ENCODE assay signal across 10 mouse cellular contexts in genomic region chr11:95853684-95854083, GRCm38 (mm10). TPM values are rescaled to one million over a fixed set of nuclear protein-coding genes. Genes with fewer than 3 reads are reported as not detected.
A peak's percentile ranks its signal among the peaks of the same experiment; 100 is the strongest.
DNase-seq lines count a peak whose midpoint lies in the region; ATAC-seq and TF ChIP-seq lines count a peak whose summit lies in the region.
"Had no signal": no experiment of that assay in that cellular context is flagged by ENCODE, and none has a peak within 500 bp of the region (broad histone marks: within the 10 kb centered on the region; RNA-seq: fewer than 3 reads in every experiment).

No protein-coding gene starts in this region.

- DNase-seq in left cerebral cortex, adult 2 months (ENCODE audit: extremely low spot score in 1 of 2, low spot score in 2 of 2): no peak
- no peak for DNase-seq in left cerebral cortex, adult 8-10 months (ENCODE audit: low spot score in 2 of 2)
- DNase-seq in G1E (ENCODE audit: low spot score): no peak
- DNase-seq in lung, postnatal 25 days (ENCODE audit: low spot score): peak; percentile 84
- DNase-seq in thymus, postnatal 36 days: peak; percentile 74 to 77

- H3K4me3 ChIP-seq in left cerebral cortex, adult 2 months: no peak overlapping the region
- H3K4me3 ChIP-seq in G1E (ENCODE audit: low read depth, low read length): no peak overlapping the region
- H3K4me3 ChIP-seq in bone marrow macrophage, adult 2 months (ENCODE audit: insufficient read depth, low read length): no peak overlapping the region
- H3K4me3 ChIP-seq: embryonic facial prominence, embryonic 15.5 days; limb, embryonic 12.5 days had no signal

- H3K27me3 ChIP-seq in G1E (ENCODE audit: insufficient read depth, low read length): no peaks in the 10 kb centered on the region
- H3K27me3 ChIP-seq: limb, embryonic 12.5 days had no signal

- H3K36me3 ChIP-seq in G1E (replicated peaks): peaks cover 2% of the 10 kb centered on the region
- H3K36me3 ChIP-seq: embryonic facial prominence, embryonic 15.5 days; limb, embryonic 12.5 days had no signal

- H3K9me3 ChIP-seq in G1E (replicated peaks): peaks cover 4% of the 10 kb centered on the region
- H3K9me3 ChIP-seq: embryonic facial prominence, embryonic 15.5 days; limb, embryonic 12.5 days had no signal

- intact Hi-C loops in left cerebral cortex, adult 2 months (cut with DNase I): loop anchor here (2.0 kb wide), 1 partner anchor 25 kb away; no protein-coding TSS in a partner anchor

- peaks cover 37% of the 10 kb centered on the region for H3K4me1 ChIP-seq in G1E (ENCODE audit: insufficient read depth, low read depth, low read length)
- peaks cover 39% of the 10 kb centered on the region for H3K4me1 ChIP-seq in bone marrow macrophage, adult 2 months (ENCODE audit: control insufficient read depth, insufficient read depth, low read length)
- H3K4me1 ChIP-seq: embryonic facial prominence, embryonic 15.5 days had no signal

- ATAC-seq in G1E (ENCODE audit: extremely low read depth, insufficient number of reproducible peaks, low FRiP score, poor library complexity, severe bottlenecking): no peak
- 0 out of 2 replicates have a peak, but pooled peaks have one; percentile 23 for ATAC-seq in granulocyte monocyte progenitor cell, adult 5-6 weeks (replicated peaks; ENCODE audit: poor library complexity, severe bottlenecking)
- no peak for ATAC-seq in monocyte, adult 5-6 weeks (replicated peaks; ENCODE audit: insufficient number of reproducible peaks, low FRiP score, low TSS enrichment, poor library complexity, severe bottlenecking)

- TF ChIP-seq POLR2A in bone marrow macrophage, adult 2 months (IDR thresholded peaks at IDR 0.05; ENCODE audit: borderline replicate concordance, low read depth, low read length): no peak

- no peak overlapping the region for H3K27ac ChIP-seq in left cerebral cortex, adult 2 months
- H3K27ac ChIP-seq in bone marrow macrophage, adult 2 months (ENCODE audit: insufficient read depth, low read depth, low read length): no peak overlapping the region
- H3K27ac ChIP-seq: embryonic facial prominence, embryonic 15.5 days; limb, embryonic 12.5 days had no signal

- peak; percentile 72 for TF ChIP-seq CTCF in left cerebral cortex, adult 2 months (IDR thresholded peaks at IDR 0.05)
- TF ChIP-seq CTCF in G1E (IDR thresholded peaks at IDR 0.05; ENCODE audit: low read depth, low read length): peak; percentile 81
- TF ChIP-seq CTCF in bone marrow macrophage, adult 2 months (IDR thresholded peaks at IDR 0.05; ENCODE audit: low read depth, low read length): peak; percentile 84

RNA-seq across cellular contexts. Expression of gene Abi3, which starts 11.4 kb away (rescaled TPM):
- total RNA-seq in left cerebral cortex, adult 2 months (2021): 1 to 10 TPM; 7.6 to 9.4 TPM
- 10 to 100 TPM in 2 of 4 experiments, 1 to 10 TPM in 2; 5.9 to 21.5 (median 10.1) TPM for total RNA-seq in left cerebral cortex, adult 8-10 months (2022)
- 22.7 and 29.2 TPM in 2 replicates for total RNA-seq in G1E (2014; fragmentation: Nextera tagmentation)
- total RNA-seq in G1E (2017): 12.7 and 14.1 TPM in 2 replicates
- polyA plus RNA-seq in G1E (2012): 56.9 and 79.3 TPM in 2 replicates
- polyA plus RNA-seq in bone marrow macrophage, adult 2 months (2012; ENCODE audit: insufficient read depth, insufficient read length, missing spikeins): 51.7 and 60.6 TPM in 2 replicates
- total RNA-seq in granulocyte monocyte progenitor cell, adult 5-6 weeks (2014; fragmentation: Nextera tagmentation): 5.1 and 7.0 TPM in 2 replicates
- 1.9 and 2.4 TPM in 2 replicates for total RNA-seq in granulocyte monocyte progenitor cell, adult 5-6 weeks (2017)
- total RNA-seq in monocyte, adult 5-6 weeks (2017): 160 to 201 TPM (median 188 TPM) in 3 replicates

RNA-seq across cellular contexts. Expression of gene Gngt2, which starts 16.7 kb away (rescaled TPM):
- total RNA-seq in left cerebral cortex, adult 2 months (2021): 1 to 10 TPM; 2.3 to 3.3 TPM
- 10 to 100 TPM in 1 of 4 experiments, 1 to 10 TPM in 3; 2.3 to 14.5 (median 5.2) TPM for total RNA-seq in left cerebral cortex, adult 8-10 months (2022)
- total RNA-seq in G1E (2014; fragmentation: Nextera tagmentation) (40.9 and 50.3 TPM in 2 replicates), G1E (2017) (31.0 and 33.6 TPM in 2 replicates)
- 11.8 and 15.0 TPM in 2 replicates for polyA plus RNA-seq in G1E (2012)
- polyA plus RNA-seq in bone marrow macrophage, adult 2 months (2012; ENCODE audit: insufficient read depth, insufficient read length, missing spikeins): 167 and 176 TPM in 2 replicates
- total RNA-seq in granulocyte monocyte progenitor cell, adult 5-6 weeks (2014; fragmentation: Nextera tagmentation): 2.7 and 24.3 TPM in 2 replicates
- total RNA-seq in granulocyte monocyte progenitor cell, adult 5-6 weeks (2017): 7.7 and 13.4 TPM in 2 replicates
- total RNA-seq in monocyte, adult 5-6 weeks (2017): 863 to 2,060 TPM (median 1,763 TPM) in 3 replicates

RNA-seq across cellular contexts. Expression of gene Phospho1, which starts 29.4 kb away (rescaled TPM):
- total RNA-seq in left cerebral cortex, adult 2 months (2021): 10 to 100 TPM; 75.1 to 80.4 TPM
- 10 to 100 TPM; 60.8 to 75.0 (median 67.2) TPM for total RNA-seq in left cerebral cortex, adult 8-10 months (2022)
- total RNA-seq in G1E (2014; fragmentation: Nextera tagmentation): 34.5 and 43.0 TPM in 2 replicates
- 7.0 and 7.4 TPM in 2 replicates for total RNA-seq in G1E (2017)
- 236 and 275 TPM in 2 replicates for polyA plus RNA-seq in G1E (2012)
- polyA plus RNA-seq in bone marrow macrophage, adult 2 months (2012; ENCODE audit: insufficient read depth, insufficient read length, missing spikeins): 7.4 and 9.4 TPM in 2 replicates
- 1.5 TPM in 1 of 2 replicates, not detected in the other for total RNA-seq in granulocyte monocyte progenitor cell, adult 5-6 weeks (2014; fragmentation: Nextera tagmentation)
- total RNA-seq in granulocyte monocyte progenitor cell, adult 5-6 weeks (2017): 0.41 TPM in 1 of 2 replicates, not detected in the other
- total RNA-seq in monocyte, adult 5-6 weeks (2017): 2.8 to 3.6 TPM in 2 of 3 replicates, not detected in the other
- polyA plus RNA-seq: limb, embryonic 12.5 days had no signal

Comparison
In these comparisons a context has a peak if more than half of its experiments do, and no peak if none do; other contexts are left out.
1. DNase-seq: peak in lung, postnatal 25 days (single experiment) and thymus, postnatal 36 days (2 of 2); none in left cerebral cortex, adult 2 months (0 of 2), left cerebral cortex, adult 8-10 months (0 of 2) and G1E (single experiment).
2. RNA of gene Gngt2, which starts 16.7 kb away (total RNA-seq): 863 to 2,060 TPM in monocyte, adult 5-6 weeks; 31.0 to 50.3 TPM in G1E, 2.7 to 24.3 TPM in granulocyte monocyte progenitor cell, adult 5-6 weeks, 2.3 to 14.5 TPM in left cerebral cortex, adult 8-10 months and 2.3 to 3.3 TPM in left cerebral cortex, adult 2 months; every median in the first group is over 10 times any median in the second.
3. Peak in every context shown above with its lines, with median percentiles within 50 percentile points of each other: CTCF ChIP-seq.